Mouse (Mus musculus): ENCODE results near the gene Notch4. TPM values are rescaled to one million over a fixed set of nuclear protein-coding genes. Genes with fewer than 3 reads are reported as not detected.
A peak's percentile ranks its signal among the peaks of the same experiment; 100 is the strongest.

Notch4 gene
- total and polyA plus RNA-seq, 3 experiments, result 0.25 TPM; not detected in 2

GRCm38 (mm10) chr17:34618999-34619398 lies 54.9 kb downstream of the Notch4 start:
- H3K36me3 ChIP-seq (replicated peaks in 1 of 2; ENCODE audit: control insufficient read depth in 1 of 2, insufficient read depth in 1 of 2, low read length in 1 of 2), result peaks cover 4 to 18% of the 10 kb centered on the region in 2 experiments
- TF ChIP-seq MEF2A (IDR thresholded peaks at IDR 0.05; ENCODE audit: borderline replicate concordance, low read depth, low read length) (no peak), MAZ (IDR thresholded peaks at IDR 0.05; ENCODE audit: low read depth, low read length) (no peak), MAX (IDR thresholded peaks at IDR 0.05; ENCODE audit: low read length) (no peak), USF2 (conservative IDR thresholded peaks at IDR 0.05; ENCODE audit: low read depth, low read length) (no peak), SMC3 (IDR thresholded peaks at IDR 0.05; ENCODE audit: low read depth, low read length) (peak; percentile 89), HCFC1 (IDR thresholded peaks at IDR 0.05; ENCODE audit: low read depth, low read length) (no peak), JUND (conservative IDR thresholded peaks at IDR 0.05; ENCODE audit: low read depth, low read length) (no peak), PAX5 (IDR thresholded peaks at IDR 0.05; ENCODE audit: low read length) (no peak), BHLHE40 (IDR thresholded peaks at IDR 0.05; ENCODE audit: low read depth, low read length) (no peak), CTCF (conservative IDR thresholded peaks at IDR 0.05 in 1 of 2, IDR thresholded peaks at IDR 0.05 in 1 of 2; ENCODE audit: low read depth in 2 of 2, low read length in 2 of 2) (peak; percentile 89 to 96), NRF1 (IDR thresholded peaks at IDR 0.05; ENCODE audit: low read depth, low read length) (no peak), RAD21 (IDR thresholded peaks at IDR 0.05; ENCODE audit: low read depth, low read length) (peak; percentile 84), EP300 (IDR thresholded peaks at IDR 0.05; ENCODE audit: low read length) (no peak), IRF4 (IDR thresholded peaks at IDR 0.05; ENCODE audit: low read depth, low read length) (no peak)
- H3K4me1 ChIP-seq (ENCODE audit: control insufficient read depth in 1 of 2, insufficient read depth in 2 of 2), result peaks cover 2 to 3% of the 10 kb centered on the region in 2 experiments; a peak in 2 of 4 replicates
- H3K9ac ChIP-seq (ENCODE audit: insufficient read depth, low read depth), result no peak overlapping the region
- dilution Hi-C loops (cut with MboI; ENCODE audit: extremely low pct_ligation_motif_present, extremely low pct_unique_long_range_greater_than_20kb, low sequenced_read_pairs), result no loop called here
- peak; percentile 80 for DNase-seq (ENCODE audit: extremely low read depth)
- no peak overlapping the region for H3K4me3 ChIP-seq (replicated peaks in 1 of 3; ENCODE audit: low read depth in 2 of 3, low read length in 2 of 3, poor library complexity in 1 of 3)
- in situ Hi-C loops (cut with MboI; ENCODE audit: low pct_ligation_motif_present, low pct_unique_long_range_greater_than_20kb, low sequenced_read_pairs), result loop anchor here (5.0 kb wide), 2 partner anchors 52 to 177 kb away; no protein-coding TSS in a partner anchor
- H3K4me2 ChIP-seq (ENCODE audit: insufficient read depth, low read depth, poor library complexity, severe bottlenecking), result no peak overlapping the region
- no peaks in the 10 kb centered on the region for H3K9me3 ChIP-seq (replicated peaks; ENCODE audit: low read length)
- peaks cover 8% of the 10 kb centered on the region for H3K27me3 ChIP-seq (replicated peaks)
- no peak overlapping the region for H3K27ac ChIP-seq (ENCODE audit: insufficient read depth, low read depth)
- H3K79me2 ChIP-seq (replicated peaks; ENCODE audit: control insufficient read depth, extremely low read depth, insufficient read depth, poor library complexity, severe bottlenecking), result no peaks in the 10 kb centered on the region

GRCm38 (mm10) chr17:34621006-34621405 lies 56.9 kb downstream of the Notch4 start:
- Histone ChIP-seq H3K36me3 (replicated peaks in 1 of 2; ENCODE audit: control insufficient read depth in 1 of 2, insufficient read depth in 1 of 2, low read length in 1 of 2) (no peaks in the 10 kb centered on the region), H3K4me3 (replicated peaks in 1 of 3; ENCODE audit: low read depth in 2 of 3, low read length in 2 of 3, poor library complexity in 1 of 3) (no peak overlapping the region), H3K27ac (ENCODE audit: insufficient read depth, low read depth) (no peak overlapping the region), H3K9me3 (replicated peaks; ENCODE audit: low read length) (no peaks in the 10 kb centered on the region), H3K4me1 (ENCODE audit: control insufficient read depth in 1 of 2, insufficient read depth in 2 of 2) (peaks cover 2 to 3% of the 10 kb centered on the region in 2 experiments; a peak in 2 of 4 replicates), H3K4me2 (ENCODE audit: insufficient read depth, low read depth, poor library complexity, severe bottlenecking) (no peak overlapping the region), H3K9ac (ENCODE audit: insufficient read depth, low read depth) (no peak overlapping the region), H3K79me2 (replicated peaks; ENCODE audit: control insufficient read depth, extremely low read depth, insufficient read depth, poor library complexity, severe bottlenecking) (no peaks in the 10 kb centered on the region), H3K27me3 (replicated peaks) (peaks cover 9% of the 10 kb centered on the region)
- dilution Hi-C loops (cut with MboI; ENCODE audit: extremely low pct_ligation_motif_present, extremely low pct_unique_long_range_greater_than_20kb, low sequenced_read_pairs) (no loop called here), in situ Hi-C loops (cut with MboI; ENCODE audit: low pct_ligation_motif_present, low pct_unique_long_range_greater_than_20kb, low sequenced_read_pairs) (no loop called here)
- TF ChIP-seq EP300 (IDR thresholded peaks at IDR 0.05; ENCODE audit: low read length) (no peak), NELFE (IDR thresholded peaks at IDR 0.05; ENCODE audit: low read depth, low read length) (no peak), BHLHE40 (IDR thresholded peaks at IDR 0.05; ENCODE audit: low read depth, low read length) (no peak), HCFC1 (IDR thresholded peaks at IDR 0.05; ENCODE audit: low read depth, low read length) (no peak), SIN3A (IDR thresholded peaks at IDR 0.05; ENCODE audit: low read length) (no peak), JUN (IDR thresholded peaks at IDR 0.05; ENCODE audit: insufficient read depth, low read depth, low read length) (no peak), MEF2A (IDR thresholded peaks at IDR 0.05; ENCODE audit: borderline replicate concordance, low read depth, low read length) (no peak), USF1 (IDR thresholded peaks at IDR 0.05; ENCODE audit: low read depth, low read length) (no peak), TBP (conservative IDR thresholded peaks at IDR 0.05; ENCODE audit: low read depth, low read length) (no peak), POLR2A (IDR thresholded peaks at IDR 0.05; ENCODE audit: low read depth, low read length) (no peak), E2F4 (IDR thresholded peaks at IDR 0.05; ENCODE audit: insufficient replicate concordance, low read depth, low read length) (no peak), SMC3 (IDR thresholded peaks at IDR 0.05; ENCODE audit: low read depth, low read length) (no peak), CHD2 (IDR thresholded peaks at IDR 0.05; ENCODE audit: low read length) (no peak), POLR2AphosphoS2 (IDR thresholded peaks at IDR 0.05; ENCODE audit: low read depth, low read length) (no peak), MAZ (IDR thresholded peaks at IDR 0.05; ENCODE audit: low read depth, low read length) (no peak), UBTF (IDR thresholded peaks at IDR 0.05; ENCODE audit: low read depth, low read length) (no peak), CTCF (conservative IDR thresholded peaks at IDR 0.05 in 1 of 2, IDR thresholded peaks at IDR 0.05 in 1 of 2; ENCODE audit: low read depth in 2 of 2, low read length in 2 of 2) (no peak), USF2 (conservative IDR thresholded peaks at IDR 0.05; ENCODE audit: low read depth, low read length) (no peak), TCF12 (IDR thresholded peaks at IDR 0.05; ENCODE audit: low read depth, low read length) (no peak)
- no peak for DNase-seq (ENCODE audit: extremely low read depth)
